Mouse (Mus musculus) heart, adult 2 months (tissue): ENCODE data around the gene Fam129a. TPM values are rescaled to one million over a fixed set of nuclear protein-coding genes. Genes with fewer than 3 reads are reported as not detected.

Source experiments
- DNase-seq, 2 experiments: peaks; one replicate each; pipeline ENCODE4 v3.0.0; 2021
- H3K27ac ChIP-seq: fragments of 200-600 bp; 2 replicates; pipeline ENCODE4 v1.8.1; 2022
- H3K27me3 ChIP-seq: fragments of 200-500 bp; 2 replicates; pipeline ENCODE4 v1.6.1; 2012; ENCODE audit warnings: mild to moderate bottlenecking, low read length, inconsistent platforms, mixed read lengths; ENCODE audit not compliant: control insufficient read depth, insufficient read depth
- H3K36me3 ChIP-seq: fragments of 200-500 bp; 2 replicates; pipeline ENCODE4 v1.6.1; 2012; ENCODE audit warnings: low read length, inconsistent platforms; ENCODE audit not compliant: control insufficient read depth, insufficient read depth
- H3K4me1 ChIP-seq: fragments of 200-500 bp; 2 replicates; pipeline ENCODE4 v1.6.1; 2011; ENCODE audit warnings: low read length; ENCODE audit not compliant: control insufficient read depth, insufficient read depth
- H3K4me3 ChIP-seq: fragments of 200-600 bp; 2 replicates; pipeline ENCODE4 v1.8.1; 2022
- H3K79me2 ChIP-seq: fragments of 200-500 bp; replicated peaks from 2 replicates; pipeline ENCODE4 v1.6.1; 2012; ENCODE audit warnings: mild to moderate bottlenecking, inconsistent platforms, low read length, moderate library complexity, mixed read lengths; ENCODE audit not compliant: control insufficient read depth, insufficient read depth
- H3K9ac ChIP-seq: fragments of 200-500 bp; 2 replicates; pipeline ENCODE4 v1.6.1; 2012; ENCODE audit warnings: low read depth, mild to moderate bottlenecking, control low read depth, inconsistent platforms, low read length, mixed read lengths
- CTCF ChIP-seq: fragments of 200-600 bp; IDR thresholded peaks from 2 replicates; pipeline ENCODE4 v1.8.1; 2022; ENCODE audit warnings: antibody characterized with exemption, mild to moderate bottlenecking, moderate library complexity
- EP300 ChIP-seq: fragments of 200-500 bp; IDR thresholded peaks from 2 replicates; pipeline ENCODE4 v1.6.1; 2011; ENCODE audit warnings: low read depth, low read length, control low read depth; ENCODE audit not compliant: insufficient read depth
- POLR2A ChIP-seq: fragments of 200-500 bp; IDR thresholded peaks from 2 replicates; pipeline ENCODE4 v1.6.1; 2011; ENCODE audit warnings: mild to moderate bottlenecking, low read depth, low read length, control low read depth; ENCODE audit not compliant: insufficient read depth
- WGBS: fragments of 180-500 bp; shearing (Covaris S2); methylation state at CpG from one replicate; pipeline ENCODE4 v1.1.7; 2018; 5-methylcytosine and 5-hydroxymethylcytosine counted together
- intact Hi-C: fragments of 180-260 bp; cut with DNase I; formaldehyde crosslinking; loops from one replicate; pipeline ENCODE4 v1.15.1; 2025
- polyA plus RNA-seq: library from polyadenylated mRNA; depleted of rRNA; stranded (reverse); fragments of >200 nt; gene quantifications from 2 replicates; pipeline ENCODE4 v1.2.3, GENCODE M21; 2012
- total RNA-seq, 2 experiments: library from RNA; stranded (reverse); gene quantifications; 2 replicates each; pipeline ENCODE4 v1.2.3; 2021

The Fam129a gene
- total and polyA plus RNA-seq, 3 experiments = 6.2 to 14.9 (median 13.3) TPM

DNA sequence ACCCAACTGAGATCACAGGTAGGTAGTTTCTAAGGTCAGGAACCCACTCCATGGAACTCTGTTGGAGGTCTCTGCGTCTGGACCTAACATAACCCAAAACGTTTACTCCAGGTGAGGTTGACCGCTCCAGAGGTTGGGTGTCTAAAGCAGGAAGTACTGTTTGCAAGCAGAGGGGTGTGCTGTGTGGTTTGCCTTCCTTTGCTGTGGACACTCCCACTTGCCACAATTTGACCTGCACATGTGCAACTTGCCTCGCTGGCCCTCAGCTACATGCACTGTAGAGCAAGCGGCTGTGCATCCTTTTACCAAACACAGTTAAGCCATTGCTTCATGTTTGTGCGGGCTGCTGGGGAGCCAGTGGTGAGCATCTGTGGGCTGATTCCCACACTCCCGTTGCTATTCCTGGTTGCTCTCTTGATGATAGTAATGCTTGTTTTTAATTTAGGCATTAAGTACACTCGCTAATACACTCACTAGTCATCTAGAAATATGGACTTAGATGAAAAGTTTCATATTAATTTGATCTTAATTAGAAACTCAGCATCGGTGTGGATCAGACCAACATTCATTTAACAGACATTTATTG, 99.1 kb downstream of the Fam129a start:
- intact Hi-C loops = no loop called here
- Histone ChIP-seq H3K36me3 (no peaks in the 10 kb centered on the region), H3K79me2 (no peaks in the 10 kb centered on the region), H3K4me3 (no peak overlapping the region), H3K27me3 (no peaks in the 10 kb centered on the region), H3K27ac (no peak overlapping the region), H3K9ac (no peak overlapping the region), H3K4me1 (no peaks in the 10 kb centered on the region; the same call in 1 of the 2 replicates)
- TF ChIP-seq POLR2A (no peak), CTCF (no peak), EP300 (no peak)
- DNase-seq = no peak
- 79% methylated on average over 9 of the region's 9 CpGs for WGBS

DNA sequence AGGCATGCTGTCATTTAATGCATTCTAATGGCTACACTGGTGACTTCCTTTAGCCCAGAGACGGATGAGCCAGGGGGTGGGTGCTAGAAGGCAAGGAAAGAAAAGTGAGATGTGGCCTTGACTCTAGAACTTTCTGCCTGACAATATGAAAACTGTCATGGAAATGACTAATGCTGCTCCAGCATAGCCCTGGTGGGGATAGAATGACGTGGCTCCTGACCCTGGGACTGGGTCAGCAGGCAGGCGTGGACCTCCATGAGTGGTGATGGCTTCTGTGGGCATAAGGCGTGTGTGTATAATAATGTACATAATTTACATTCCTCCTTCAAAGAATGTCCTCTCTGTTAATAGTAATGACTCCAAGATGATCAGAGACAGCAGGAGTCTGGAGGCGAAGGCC, 104.7 kb downstream of the Fam129a start:
- 84% methylated on average over 5 of the region's 5 CpGs for WGBS
- Histone ChIP-seq H3K27me3 (no peaks in the 10 kb centered on the region), H3K4me1 (peaks cover 4% of the 10 kb centered on the region), H3K27ac (no peak overlapping the region), H3K36me3 (no peaks in the 10 kb centered on the region; the same call in none of the 2 replicates), H3K4me3 (no peak overlapping the region), H3K79me2 (no peaks in the 10 kb centered on the region), H3K9ac (no peak overlapping the region)
- TF ChIP-seq CTCF (no peak), POLR2A (no peak), EP300 (no peak)
- intact Hi-C loops = no loop called here
- DNase-seq = no peak

DNA sequence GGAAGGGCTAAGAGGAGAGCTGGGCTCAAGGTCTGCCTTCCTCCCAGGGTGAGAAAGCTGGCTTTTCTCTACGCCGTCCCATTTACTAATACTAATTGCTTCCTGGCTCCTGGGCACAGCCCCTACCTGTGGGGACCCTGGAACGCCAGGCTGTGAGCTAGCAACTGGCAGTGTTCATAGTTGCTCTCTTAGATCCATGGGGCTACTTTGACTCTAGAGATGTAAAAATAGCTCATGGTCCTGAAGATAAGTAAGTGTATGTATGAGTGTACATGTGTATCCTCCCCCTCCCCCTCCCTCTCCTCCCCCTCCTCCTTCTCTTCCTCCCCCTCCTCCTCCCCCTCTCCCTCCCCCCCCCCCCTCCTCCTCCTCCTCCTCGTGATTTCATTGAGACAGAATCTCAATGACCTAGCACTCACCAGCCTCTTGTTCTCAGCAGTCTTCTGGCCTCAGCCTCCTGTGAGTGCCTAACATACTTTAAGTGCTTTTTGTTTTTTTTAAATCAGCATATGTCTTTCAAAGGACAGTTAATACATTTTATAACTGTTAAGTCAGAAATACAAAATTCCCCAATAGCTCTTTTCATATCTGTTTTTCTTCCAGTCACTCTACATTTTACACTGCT, 106.3 kb downstream of the Fam129a start:
- H3K9ac ChIP-seq = peak overlapping the region; percentile 38
- no peak for DNase-seq
- no peaks in the 10 kb centered on the region; the same call in none of the 2 replicates for H3K36me3 ChIP-seq
- H3K4me1 ChIP-seq = peaks cover 4% of the 10 kb centered on the region
- WGBS = 52% methylated on average over 3 of the region's 4 CpGs
- no peaks in the 10 kb centered on the region for H3K27me3 ChIP-seq
- TF ChIP-seq CTCF = no peak
- TF ChIP-seq POLR2A = 0 out of 2 replicates have a peak, but pooled peaks have one; percentile 21
- H3K79me2 ChIP-seq = no peaks in the 10 kb centered on the region
- intact Hi-C loops = no loop called here
- peak overlapping the region; percentile 28 for H3K4me3 ChIP-seq
- peak overlapping the region; percentile 75 for H3K27ac ChIP-seq

DNA sequence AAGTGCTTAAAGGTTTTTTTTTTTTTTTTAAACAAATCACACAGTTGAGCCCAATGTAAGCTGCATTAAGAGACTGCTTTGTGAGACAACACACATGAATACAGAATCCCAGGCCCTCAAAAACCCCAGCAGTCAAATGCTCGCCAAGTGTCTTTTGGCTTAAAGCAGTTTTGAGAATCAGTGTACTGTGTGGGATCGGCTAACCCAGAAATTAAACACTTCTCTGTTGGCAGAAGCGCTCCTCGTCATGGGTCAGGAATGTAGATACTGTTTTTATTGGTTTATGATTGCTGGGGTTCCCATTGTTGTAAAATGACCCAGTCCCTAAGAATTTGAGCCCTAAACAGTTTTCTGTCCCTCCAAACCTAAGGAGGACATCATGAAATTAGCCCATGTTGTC, 107.0 kb downstream of the Fam129a start:
- no peaks in the 10 kb centered on the region; the same call in none of the 2 replicates for H3K36me3 ChIP-seq
- no peak overlapping the region for H3K4me3 ChIP-seq
- no peaks in the 10 kb centered on the region for H3K79me2 ChIP-seq
- DNase-seq = no peak
- WGBS = 60% methylated on average over 4 of the region's 4 CpGs
- H3K9ac ChIP-seq = no peak overlapping the region
- H3K27me3 ChIP-seq = no peaks in the 10 kb centered on the region
- TF ChIP-seq POLR2A (no peak), EP300 (no peak), CTCF (no peak)
- intact Hi-C loops = no loop called here
- H3K27ac ChIP-seq = peak overlapping the region; percentile 12
- H3K4me1 ChIP-seq = peaks cover 4% of the 10 kb centered on the region

DNA sequence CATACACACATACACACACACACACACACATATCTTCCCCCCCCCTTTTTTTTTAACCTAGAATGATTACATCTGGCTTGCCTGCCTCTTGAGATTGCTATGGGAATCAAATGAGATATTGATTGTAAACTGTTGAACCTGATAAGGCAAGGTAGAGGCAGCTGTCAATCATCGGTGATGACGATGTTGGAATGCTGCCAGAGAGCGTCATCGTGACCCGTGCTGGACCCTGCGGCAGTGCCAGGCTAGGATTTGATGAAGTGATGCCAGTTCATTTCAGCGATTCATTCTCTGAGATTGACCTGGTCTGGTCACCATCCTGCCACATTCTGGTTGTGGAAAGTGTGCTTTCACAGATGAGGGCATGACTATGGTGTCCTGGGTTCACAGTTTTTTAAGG, 108.2 kb downstream of the Fam129a start:
- H3K79me2 ChIP-seq = no peaks in the 10 kb centered on the region
- 78% methylated on average over 7 of the region's 7 CpGs for WGBS
- H3K4me3 ChIP-seq = no peak overlapping the region
- no peaks in the 10 kb centered on the region for H3K27me3 ChIP-seq
- H3K4me1 ChIP-seq = peaks cover 4% of the 10 kb centered on the region
- intact Hi-C loops = no loop called here
- no peaks in the 10 kb centered on the region; the same call in none of the 2 replicates for H3K36me3 ChIP-seq
- no peak overlapping the region for H3K9ac ChIP-seq
- no peak for DNase-seq
- TF ChIP-seq CTCF (no peak), EP300 (no peak)
- H3K27ac ChIP-seq = no peak overlapping the region

DNA sequence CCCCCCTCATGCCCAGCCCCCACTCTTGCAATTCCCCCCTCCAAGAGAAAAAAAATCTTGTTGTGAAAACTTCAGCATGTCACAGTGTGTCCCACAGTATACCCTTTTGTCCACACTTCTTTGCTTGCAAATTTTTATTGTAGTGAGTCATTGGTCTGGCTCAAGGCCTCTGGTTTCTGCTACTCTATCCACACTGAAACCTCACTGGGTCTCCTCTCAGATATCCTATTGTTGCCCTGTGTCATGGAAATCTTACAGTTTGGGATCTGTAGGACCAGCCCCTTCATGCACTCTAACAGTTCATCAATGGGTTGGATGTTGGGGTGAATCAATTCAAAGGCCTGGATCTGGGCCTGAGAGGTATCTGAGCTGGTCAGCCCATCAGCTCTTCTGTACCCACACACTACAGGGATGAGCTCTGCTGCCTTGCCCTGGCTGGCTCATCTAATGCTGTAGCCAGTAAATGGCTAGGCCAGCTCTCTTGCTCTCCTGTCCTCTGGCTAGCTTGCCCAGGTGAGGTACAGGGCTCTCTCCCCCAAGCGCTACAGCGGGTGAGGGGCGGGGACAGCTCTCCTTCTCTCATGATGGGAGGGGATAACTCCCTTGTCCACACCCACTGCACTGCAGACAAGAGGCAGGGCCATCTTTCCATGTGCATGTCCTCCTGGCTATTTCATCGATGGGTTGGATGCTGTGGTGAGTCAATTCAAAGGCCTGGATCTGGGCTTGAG, 109.1 kb downstream of the Fam129a start:
- Histone ChIP-seq H3K79me2 (no peaks in the 10 kb centered on the region), H3K4me1 (peaks cover 7% of the 10 kb centered on the region), H3K36me3 (no peaks in the 10 kb centered on the region; the same call in none of the 2 replicates), H3K27me3 (no peaks in the 10 kb centered on the region), H3K9ac (no peak overlapping the region), H3K27ac (no peak overlapping the region), H3K4me3 (no peak overlapping the region)
- WGBS = 93% methylated on average over 4 of the region's 4 CpGs
- DNase-seq = no peak
- intact Hi-C loops = no loop called here
- TF ChIP-seq POLR2A (no peak), CTCF (no peak), EP300 (no peak)
